Mouse (Mus musculus) lung, embryonic 15.5 days (tissue): ENCODE results near the gene Myo6. TPM values are rescaled to one million over a fixed set of nuclear protein-coding genes. Genes with fewer than 3 reads are reported as not detected.

Experiments
- ATAC-seq: fragments of 200-750 bp; cut with Nextera tagmentation; 2 replicates; pipeline ENCODE4 v1.8.0; 2017; ENCODE audit warnings: moderate number of reproducible peaks, borderline replicate concordance; ENCODE audit not compliant: low FRiP score, low TSS enrichment; ENCODE audit errors: extremely low read depth
- H3K27ac ChIP-seq: fragments of 300-500 bp; sonication (generic); 2 replicates; pipeline ENCODE4 v1.5.1; 2015; ENCODE audit warnings: moderate library complexity, mild to moderate bottlenecking, inconsistent platforms
- H3K27me3 ChIP-seq: fragments of 300-500 bp; sonication (generic); 2 replicates; pipeline ENCODE4 v1.6.1; 2015; ENCODE audit warnings: inconsistent platforms
- H3K36me3 ChIP-seq: fragments of 300-500 bp; sonication (generic); 2 replicates; pipeline ENCODE4 v1.6.1; 2015; ENCODE audit warnings: inconsistent platforms
- H3K4me1 ChIP-seq: fragments of 300-500 bp; sonication (generic); 2 replicates; pipeline ENCODE4 v1.6.1; 2015; ENCODE audit warnings: inconsistent platforms
- H3K4me2 ChIP-seq: fragments of 300-500 bp; sonication (generic); 2 replicates; pipeline ENCODE4 v1.6.1; 2015; ENCODE audit warnings: inconsistent platforms, mild to moderate bottlenecking, moderate library complexity
- H3K4me3 ChIP-seq: fragments of 300-500 bp; sonication (generic); 2 replicates; pipeline ENCODE4 v1.5.1; 2015; ENCODE audit warnings: mild to moderate bottlenecking, inconsistent platforms
- H3K9ac ChIP-seq: fragments of 300-500 bp; sonication (generic); 2 replicates; pipeline ENCODE4 v1.6.1; 2015; ENCODE audit warnings: inconsistent platforms
- H3K9me3 ChIP-seq: fragments of 300-500 bp; sonication (generic); 2 replicates; pipeline ENCODE4 v1.6.1; 2016; ENCODE audit warnings: inconsistent platforms
- WGBS: fragments of 180-500 bp; shearing (Covaris S2); methylation state at CpG from one replicate; pipeline ENCODE4 v1.1.7; 2015; 5-methylcytosine and 5-hydroxymethylcytosine counted together
- polyA plus RNA-seq: library from polyadenylated mRNA; unstranded; fragments of >200 nt; fragmentation: Nextera tagmentation; extraction: Ambion mirVana; gene quantifications from 2 replicates; pipeline ENCODE4 v1.2.1, GENCODE M21; 2015

The Myo6 gene
- polyA plus RNA-seq, 1 experiment from 2014 or later, result 28.2 TPM

- Histone ChIP-seq H3K27me3 (no peaks in the 10 kb centered on the region), H3K27ac (no peak overlapping the region), H3K4me1 (peaks cover 16% of the 10 kb centered on the region), H3K9ac (no peak overlapping the region), H3K36me3 (peaks cover 9% of the 10 kb centered on the region; the same call in 1 of the 2 replicates), H3K4me3 (no peak overlapping the region), H3K4me2 (no peak overlapping the region), H3K9me3 (no peaks in the 10 kb centered on the region)
- WGBS, result 74% methylated on average over 6 of the region's 6 CpGs
- no peak for ATAC-seq
Observed at GRCm38 (mm10) chr9:80277770-80278169, 112.9 kb downstream of the Myo6 start.

- Histone ChIP-seq H3K36me3 (peaks cover 19% of the 10 kb centered on the region), H3K4me3 (no peak overlapping the region), H3K27me3 (no peaks in the 10 kb centered on the region), H3K9me3 (no peaks in the 10 kb centered on the region), H3K27ac (no peak overlapping the region), H3K4me1 (peaks cover 11% of the 10 kb centered on the region), H3K4me2 (no peak overlapping the region), H3K9ac (no peak overlapping the region)
- WGBS, result 97% methylated on average over 1 of the region's 1 CpGs
- no peak for ATAC-seq
Observed at GRCm38 (mm10) chr9:80280724-80281123, 115.9 kb downstream of the Myo6 start.

GRCm38 (mm10) chr9:80282426-80282825 lies 117.6 kb downstream of the Myo6 start:
- WGBS, result 87% methylated on average over 3 of the region's 3 CpGs
- Histone ChIP-seq H3K9me3 (no peaks in the 10 kb centered on the region), H3K9ac (no peak overlapping the region), H3K4me1 (no peaks in the 10 kb centered on the region), H3K4me3 (no peak overlapping the region), H3K36me3 (peaks cover 10% of the 10 kb centered on the region), H3K27me3 (no peaks in the 10 kb centered on the region), H3K27ac (no peak overlapping the region), H3K4me2 (no peak overlapping the region)
- ATAC-seq, result no peak

- WGBS, result 65% methylated on average over 2 of the region's 2 CpGs
- Histone ChIP-seq H3K4me1 (no peaks in the 10 kb centered on the region), H3K4me2 (no peak overlapping the region), H3K27ac (no peak overlapping the region), H3K4me3 (no peak overlapping the region), H3K36me3 (peaks cover 14% of the 10 kb centered on the region), H3K9ac (no peak overlapping the region), H3K27me3 (no peaks in the 10 kb centered on the region), H3K9me3 (no peaks in the 10 kb centered on the region)
- no peak for ATAC-seq
Observed at GRCm38 (mm10) chr9:80284539-80285174, 119.8 kb downstream of the Myo6 start.

GRCm38 (mm10) chr9:80286845-80287244 lies 122.0 kb downstream of the Myo6 start:
- ATAC-seq, result no peak
- no peak overlapping the region for H3K27ac ChIP-seq
- no peaks in the 10 kb centered on the region for H3K9me3 ChIP-seq
- H3K4me3 ChIP-seq, result no peak overlapping the region
- peaks cover 20% of the 10 kb centered on the region for H3K36me3 ChIP-seq
- no peak overlapping the region for H3K9ac ChIP-seq
- H3K4me2 ChIP-seq, result no peak overlapping the region
- no peaks in the 10 kb centered on the region for H3K4me1 ChIP-seq
- no peaks in the 10 kb centered on the region for H3K27me3 ChIP-seq
- 90% methylated on average over 7 of the region's 7 CpGs for WGBS

GRCm38 (mm10) chr9:80293056-80293584 lies 128.3 kb downstream of the Myo6 start:
- Histone ChIP-seq H3K27ac (no peak overlapping the region), H3K9me3 (no peaks in the 10 kb centered on the region), H3K27me3 (no peaks in the 10 kb centered on the region), H3K36me3 (peaks cover 12% of the 10 kb centered on the region; the same call in 1 of the 2 replicates), H3K9ac (no peak overlapping the region), H3K4me1 (no peaks in the 10 kb centered on the region), H3K4me3 (no peak overlapping the region), H3K4me2 (no peak overlapping the region)
- no peak for ATAC-seq
- WGBS, result 43% methylated on average over 2 of the region's 2 CpGs

GRCm38 (mm10) chr9:80296086-80296485 lies 131.3 kb downstream of the Myo6 start:
- peaks cover 17% of the 10 kb centered on the region; the same call in 1 of the 2 replicates for H3K36me3 ChIP-seq
- H3K4me3 ChIP-seq, result no peak overlapping the region
- no peak overlapping the region for H3K27ac ChIP-seq
- no peaks in the 10 kb centered on the region for H3K9me3 ChIP-seq
- no peak for ATAC-seq
- H3K27me3 ChIP-seq, result no peaks in the 10 kb centered on the region
- H3K4me2 ChIP-seq, result no peak overlapping the region
- no peak overlapping the region for H3K9ac ChIP-seq
- no peaks in the 10 kb centered on the region for H3K4me1 ChIP-seq
- WGBS, result 31% methylated on average over 4 of the region's 4 CpGs

GRCm38 (mm10) chr9:80299031-80299430 lies 134.2 kb downstream of the Myo6 start:
- Histone ChIP-seq H3K27me3 (no peaks in the 10 kb centered on the region), H3K4me1 (no peaks in the 10 kb centered on the region), H3K9ac (no peak overlapping the region), H3K4me3 (no peak overlapping the region), H3K4me2 (no peak overlapping the region), H3K9me3 (no peaks in the 10 kb centered on the region), H3K27ac (no peak overlapping the region), H3K36me3 (0 out of 2 replicates have a peak, but pooled peaks cover 13% of the 10 kb centered on the region)
- no peak for ATAC-seq
- 88% methylated on average over 9 of the region's 9 CpGs for WGBS

- Histone ChIP-seq H3K36me3 (0 out of 2 replicates have a peak, but pooled peaks cover 13% of the 10 kb centered on the region), H3K9me3 (no peaks in the 10 kb centered on the region), H3K27me3 (no peaks in the 10 kb centered on the region), H3K4me2 (no peak overlapping the region), H3K4me3 (no peak overlapping the region), H3K27ac (no peak overlapping the region), H3K9ac (no peak overlapping the region), H3K4me1 (no peaks in the 10 kb centered on the region)
- 70% methylated on average over 4 of the region's 4 CpGs for WGBS
- ATAC-seq, result no peak
Observed at GRCm38 (mm10) chr9:80303518-80303917, 138.7 kb downstream of the Myo6 start.

- H3K4me3 ChIP-seq, result no peak overlapping the region
- ATAC-seq, result no peak
Observed at GRCm38 (mm10) chr9:80306390-80306789, 141.6 kb downstream of the Myo6 start.

GRCm38 (mm10) chr9:80306853-80307252 lies 142.0 kb downstream of the Myo6 start:
- no peaks in the 10 kb centered on the region for H3K4me1 ChIP-seq
- ATAC-seq, result no peak
- H3K4me2 ChIP-seq, result no peak overlapping the region
- H3K9me3 ChIP-seq, result no peaks in the 10 kb centered on the region
- no peaks in the 10 kb centered on the region for H3K27me3 ChIP-seq
- WGBS, result 71% methylated on average over 11 of the region's 11 CpGs
- H3K36me3 ChIP-seq, result no peaks in the 10 kb centered on the region
- no peak overlapping the region for H3K9ac ChIP-seq
- H3K4me3 ChIP-seq, result no peak overlapping the region
- no peak overlapping the region for H3K27ac ChIP-seq

More at GRCm38 (mm10) chr9:80306390-80306789, 141.6 kb downstream of the Myo6 start:
- H3K27me3 ChIP-seq, result no peaks in the 10 kb centered on the region
- WGBS, result 86% methylated on average over 4 of the region's 4 CpGs
- no peak overlapping the region for H3K4me2 ChIP-seq
- no peak overlapping the region for H3K27ac ChIP-seq
- no peaks in the 10 kb centered on the region for H3K9me3 ChIP-seq
- no peak overlapping the region for H3K9ac ChIP-seq
- H3K36me3 ChIP-seq, result 0 out of 2 replicates have a peak, but pooled peaks cover 3% of the 10 kb centered on the region
- no peaks in the 10 kb centered on the region for H3K4me1 ChIP-seq

GRCm38 (mm10) chr9:80307629-80308028 lies 142.8 kb downstream of the Myo6 start:
- no peaks in the 10 kb centered on the region for H3K27me3 ChIP-seq
- WGBS, result 81% methylated on average over 13 of the region's 13 CpGs
- no peak overlapping the region for H3K27ac ChIP-seq

More at GRCm38 (mm10) chr9:80307629-80308028, 142.8 kb downstream of the Myo6 start:
- ATAC-seq, result no peak
- Histone ChIP-seq H3K4me2 (no peak overlapping the region), H3K9me3 (no peaks in the 10 kb centered on the region), H3K9ac (no peak overlapping the region), H3K4me1 (no peaks in the 10 kb centered on the region), H3K4me3 (no peak overlapping the region), H3K36me3 (no peaks in the 10 kb centered on the region)
